Mouse (Mus musculus): ENCODE data around the gene Mrps25.

Gene Mrps25

DNA sequence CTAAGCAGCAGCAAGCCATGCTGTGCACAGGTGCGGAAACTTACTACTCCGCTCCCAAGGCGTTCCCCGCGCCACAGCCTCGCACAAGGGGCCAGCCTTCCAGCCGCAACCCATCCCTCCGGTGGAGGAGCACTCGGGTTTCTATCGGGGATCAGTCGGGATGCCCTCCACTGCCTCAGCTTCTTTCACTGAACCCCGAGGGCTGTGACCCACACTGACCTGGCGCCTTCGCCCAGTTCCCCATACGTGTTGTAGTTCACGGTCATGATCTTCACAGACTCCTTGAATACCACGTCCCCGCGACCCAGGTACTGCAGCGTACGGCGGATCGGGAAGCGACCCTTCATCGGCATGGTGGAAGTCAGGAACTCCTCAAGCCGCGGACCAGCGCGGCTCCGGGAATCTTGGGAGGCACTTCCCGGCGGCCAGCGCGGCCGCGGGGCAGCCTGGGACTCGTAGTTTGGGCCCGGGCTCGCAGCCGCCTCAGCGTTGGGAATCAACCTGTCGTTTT is at the start of gene Mrps25:
Mrps25 (minus strand) TSS at position 413 of the 511 bp plus-strand sequence.
- peak; percentile 65 for DNase-seq

GRCm38 (mm10) chr6:92231762-92232161 is 47.9 kb upstream of the Mrps25 start:
- peak; percentile 71 for DNase-seq

DNA sequence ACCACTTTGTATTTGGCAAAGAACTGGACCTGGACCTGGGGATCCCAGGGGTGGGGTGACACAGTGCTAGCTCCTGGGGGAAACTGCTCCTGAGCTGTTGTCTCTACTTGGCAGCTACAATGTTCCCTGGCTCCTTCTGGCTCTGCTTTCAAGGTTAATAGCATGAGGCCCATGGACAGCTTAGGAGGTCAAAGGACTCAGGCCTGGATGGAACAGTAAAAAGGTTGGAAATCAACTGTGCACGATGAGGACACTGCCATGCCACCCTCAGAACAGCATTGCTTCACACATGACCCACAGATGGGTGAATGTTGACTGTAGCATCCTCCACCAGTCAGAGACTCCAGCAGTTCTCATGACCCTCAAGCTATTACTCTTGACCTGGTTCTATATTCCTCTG is 47.5 kb upstream of the Mrps25 start:
- peak; percentile 66 for DNase-seq

GRCm38 (mm10) chr6:92229586-92229985 is 45.8 kb upstream of the Mrps25 start:
- DNase-seq: no peak

DNA sequence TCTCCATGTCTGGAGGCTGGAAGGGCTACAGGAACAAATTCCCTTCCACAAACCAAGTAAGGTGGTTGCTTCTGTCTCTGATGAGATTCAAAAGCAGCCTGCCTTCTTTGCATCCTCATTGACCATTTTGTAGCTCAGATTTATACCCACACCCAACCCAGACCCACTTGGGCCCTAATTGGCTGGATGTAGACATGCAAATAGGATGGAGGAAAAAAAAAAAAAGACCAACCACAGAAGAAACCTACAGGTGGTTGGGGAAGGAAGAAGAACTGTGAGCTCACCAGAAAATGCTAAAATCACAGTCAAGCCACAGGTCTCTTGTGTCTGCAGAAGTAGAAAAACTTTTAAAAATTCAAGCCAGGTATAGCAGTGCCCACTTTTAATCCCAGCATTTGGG is 45.3 kb upstream of the Mrps25 start:
- no peak for DNase-seq

GRCm38 (mm10) chr6:92224981-92225380 is 41.1 kb upstream of the Mrps25 start:
- no peak for DNase-seq

GRCm38 (mm10) chr6:92222021-92222420 is 38.2 kb upstream of the Mrps25 start:
- peak; percentile 54 for DNase-seq

DNA sequence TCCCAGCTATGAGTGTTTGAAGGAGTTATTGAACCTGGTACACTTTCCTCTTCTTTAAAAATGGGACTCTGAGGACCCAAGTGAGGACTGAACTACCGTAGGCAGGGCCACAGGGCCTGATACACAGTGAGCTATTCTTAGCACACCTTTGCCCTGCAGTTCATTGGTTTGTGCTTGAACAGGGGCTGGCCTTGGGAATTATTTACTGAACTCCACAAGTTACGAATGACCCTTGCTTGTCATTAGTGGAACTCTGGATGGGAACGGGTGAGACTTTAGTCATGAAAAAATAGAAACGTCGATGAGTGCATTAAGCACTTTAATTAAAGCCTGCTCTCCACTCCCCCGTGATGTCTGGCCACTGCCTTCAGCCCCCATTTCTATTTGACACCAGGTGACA is 37.8 kb upstream of the Mrps25 start:
- DNase-seq: peak; percentile 90

GRCm38 (mm10) chr6:92219445-92219844 is 35.6 kb upstream of the Mrps25 start:
- peak; percentile 94 for DNase-seq

DNA sequence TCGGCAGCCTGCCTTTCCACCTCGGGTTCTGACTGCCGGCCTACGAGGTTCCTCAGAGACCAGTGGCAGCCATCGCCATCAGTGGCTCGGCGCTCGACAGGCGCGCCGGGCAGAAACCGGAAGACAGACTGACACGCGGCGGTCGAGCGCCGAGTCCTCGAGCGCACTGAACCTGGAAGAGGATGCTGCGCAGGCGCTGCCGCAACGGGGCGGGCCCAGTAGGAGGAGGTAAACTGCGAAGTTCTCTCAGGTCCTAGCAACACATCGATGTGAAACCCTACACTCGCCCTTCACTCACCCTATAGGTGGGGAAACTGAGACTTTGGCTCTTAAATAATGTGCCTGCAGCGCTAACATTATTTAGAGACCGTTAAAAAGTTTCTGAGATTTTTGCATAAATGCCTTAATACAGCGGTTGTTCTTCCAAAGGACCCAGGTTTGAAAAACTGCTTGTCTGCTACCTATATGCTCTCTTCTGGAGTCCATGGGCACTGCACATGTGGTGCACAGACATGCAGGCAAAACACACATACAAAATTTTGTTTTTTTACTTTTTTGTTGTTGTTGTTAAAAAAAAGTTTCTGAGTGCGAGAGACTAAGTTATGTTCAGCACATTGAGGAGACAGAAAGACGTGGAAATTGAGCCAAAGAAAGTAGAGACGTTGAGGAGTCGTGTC is 31.1 kb upstream of the Mrps25 start, which contains the start of gene Rbsn:
Rbsn (minus strand) TSS at position 153 of the 677 bp plus-strand sequence.
- DNase-seq: peak; percentile 94

DNA sequence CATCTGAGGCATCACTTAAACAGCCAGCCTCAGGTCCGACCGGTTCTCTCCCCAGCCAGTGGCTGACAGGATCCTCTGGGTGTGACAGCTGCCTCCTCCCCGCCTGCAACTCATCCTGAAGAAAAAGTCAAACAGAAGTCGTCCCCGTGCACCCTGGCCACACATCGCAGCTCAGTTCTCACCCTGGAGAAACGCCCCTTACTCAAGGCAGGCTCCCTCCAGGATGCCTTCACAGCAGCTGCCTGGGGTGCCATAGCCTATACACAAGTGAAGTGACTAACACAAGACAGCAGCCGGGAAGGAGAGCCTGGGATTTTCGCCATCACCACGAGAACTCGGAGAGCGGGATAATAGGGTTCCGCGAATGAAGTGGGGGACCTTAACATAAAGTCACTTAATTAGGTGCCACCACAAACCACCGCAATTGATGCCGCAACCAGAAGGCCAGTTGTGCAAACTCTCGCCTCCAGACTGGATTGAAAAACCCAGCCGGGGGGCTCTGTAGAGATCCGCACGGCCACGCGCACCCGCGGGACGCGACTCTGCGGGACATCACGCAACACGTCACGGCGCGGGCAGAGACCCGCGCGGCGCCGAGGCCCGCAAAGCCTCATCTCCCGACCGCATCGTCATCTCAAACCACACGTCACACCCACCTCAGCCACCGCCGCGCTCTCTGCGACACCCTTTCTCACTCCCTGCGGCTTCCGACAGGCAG is 30.4 kb upstream of the Mrps25 start:
- DNase-seq: peak; percentile 20

DNA sequence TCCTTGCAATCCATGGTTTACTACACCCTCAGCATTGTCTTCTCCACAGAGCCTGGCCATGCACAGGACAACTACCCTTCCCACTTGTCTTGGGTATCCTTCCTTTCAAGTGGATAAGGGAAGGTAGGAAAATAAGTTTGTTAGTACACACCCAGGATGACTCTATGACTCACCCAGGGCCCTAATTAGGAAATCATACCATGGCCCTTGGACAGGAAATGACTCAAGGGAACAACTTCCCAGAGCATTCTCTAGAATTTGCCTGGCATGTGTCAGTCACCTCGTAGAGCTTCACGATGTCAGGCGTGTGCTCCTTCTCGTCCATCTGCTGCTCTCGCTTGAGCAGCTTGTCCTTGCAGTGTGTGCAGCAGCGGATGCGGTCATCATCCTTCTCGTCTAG is 15.6 kb upstream of the Mrps25 start:
- DNase-seq: no peak

- DNase-seq: peak; percentile 14
Observed at GRCm38 (mm10) chr6:92184178-92184577, 345 bp upstream of the Mrps25 start.

- DNase-seq: no peak
Observed at GRCm38 (mm10) chr6:92176450-92176849, 7.4 kb downstream of the Mrps25 start.

DNA sequence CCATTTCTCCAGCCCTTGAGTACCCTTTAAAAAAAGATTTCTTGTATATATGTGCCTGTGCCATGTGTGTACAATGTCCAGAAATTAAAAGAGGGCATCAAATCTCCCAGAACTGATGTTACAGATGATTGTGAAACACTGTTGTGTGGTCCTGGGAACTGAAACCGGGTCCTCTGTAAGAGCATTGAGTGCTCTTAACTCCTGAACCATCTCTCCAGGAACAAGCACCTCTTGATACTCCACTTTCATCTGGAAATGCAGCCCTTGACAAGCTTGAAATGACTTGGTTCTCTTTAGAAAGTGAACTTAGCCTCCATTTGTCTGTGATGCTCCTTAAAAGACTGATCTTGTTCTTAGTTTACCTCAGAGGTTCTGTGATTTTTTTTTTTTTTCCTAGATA is 21.1 kb downstream of the Mrps25 start:
- DNase-seq: no peak

GRCm38 (mm10) chr6:92158801-92159200 is 25.0 kb downstream of the Mrps25 start:
- no peak for DNase-seq

DNA sequence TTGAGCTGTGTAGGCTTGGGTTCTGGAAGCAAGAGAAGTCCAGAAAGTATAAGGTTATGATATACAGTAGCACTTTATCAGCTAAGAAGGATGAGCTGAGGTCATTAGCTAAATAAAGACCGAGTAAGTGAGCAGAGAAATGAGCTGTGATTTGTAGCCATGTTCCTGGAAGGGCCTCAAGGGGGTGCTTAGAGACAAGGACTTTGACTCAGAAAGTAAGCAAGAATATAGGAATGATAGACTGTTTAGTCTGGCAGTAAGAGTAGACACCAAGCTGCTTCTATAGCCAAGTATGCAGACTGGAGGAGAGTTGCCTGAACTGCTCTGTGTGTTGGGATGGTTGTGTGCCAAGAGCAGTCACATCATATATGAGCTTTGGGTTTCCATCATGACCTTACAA is 30.1 kb downstream of the Mrps25 start:
- DNase-seq: no peak

- no peak for DNase-seq
Observed at GRCm38 (mm10) chr6:92145881-92146280, 38.0 kb downstream of the Mrps25 start.

- DNase-seq: no peak
Observed at GRCm38 (mm10) chr6:92136356-92136755, 47.5 kb downstream of the Mrps25 start.

GRCm38 (mm10) chr6:92133617-92134016 is 50.2 kb downstream of the Mrps25 start:
- DNase-seq: no peak

- no peak for DNase-seq
Observed at GRCm38 (mm10) chr6:92132021-92132911, 51.6 kb downstream of the Mrps25 start.

DNA sequence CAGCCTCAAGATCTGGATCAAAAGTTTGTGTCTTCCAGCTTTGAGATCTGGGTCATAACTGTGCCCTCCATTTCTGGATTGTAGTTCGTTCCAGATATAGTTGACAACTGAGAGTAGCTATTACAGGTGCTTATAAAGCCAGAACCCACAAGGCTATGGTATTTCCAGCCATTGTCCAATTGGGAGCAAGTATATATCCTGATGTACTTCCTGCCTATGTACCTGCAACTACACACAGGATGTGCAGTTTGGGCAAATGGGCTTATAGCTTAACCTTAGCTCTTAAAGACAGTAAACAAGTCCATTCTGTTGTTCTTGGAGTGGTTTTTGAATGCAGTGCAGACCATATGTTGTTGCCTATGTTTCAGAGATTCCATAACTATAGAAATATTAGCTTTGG is 52.4 kb downstream of the Mrps25 start:
- DNase-seq: no peak

GRCm38 (mm10) chr6:92126861-92127468 is 56.9 kb downstream of the Mrps25 start:
- DNase-seq: no peak
